In genomic region chr16:34657983-34658382, GRCm38 (mm10) we compare ENCODE assay signal across 12 mouse cellular contexts. TPM values are rescaled to one million over a fixed set of nuclear protein-coding genes. Genes with fewer than 3 reads are reported as not detected.
DNase-seq lines count a peak whose midpoint lies in the region; ATAC-seq and TF ChIP-seq lines count a peak whose summit lies in the region.
"Had no signal": no experiment of that assay in that cellular context is flagged by ENCODE, and none has a peak within 500 bp of the region (broad histone marks: within the 10 kb centered on the region; RNA-seq: fewer than 3 reads in every experiment).

No protein-coding gene starts in this region.

- H3K9me3 ChIP-seq in heart, embryonic 13.5 days = no peaks in the 10 kb centered on the region
- H3K9me3 ChIP-seq in ES-Bruce4 (replicated peaks; ENCODE audit: control insufficient read depth, insufficient read depth, low read length, poor library complexity, severe bottlenecking) = no peaks in the 10 kb centered on the region
- H3K9me3 ChIP-seq in hindbrain, embryonic 10.5 days = no peaks in the 10 kb centered on the region
- H3K9me3 ChIP-seq in liver, embryonic 15.5 days (replicated peaks) = no peaks in the 10 kb centered on the region

- H3K4me1 ChIP-seq in heart, embryonic 13.5 days = peaks cover 10% of the 10 kb centered on the region
- H3K4me1 ChIP-seq in ES-Bruce4 (ENCODE audit: control insufficient read depth, insufficient read depth, low read length) = peaks cover 2% of the 10 kb centered on the region
- peaks cover 14% of the 10 kb centered on the region for H3K4me1 ChIP-seq in hindbrain, embryonic 10.5 days (replicated peaks)
- H3K4me1 ChIP-seq in liver, embryonic 15.5 days (replicated peaks) = peaks cover 11% of the 10 kb centered on the region; the same call in 1 of the 2 replicates

- no peak for TF ChIP-seq POLR2A in ES-Bruce4 (IDR thresholded peaks at IDR 0.05; ENCODE audit: insufficient read depth, low read length)

- no peak for TF ChIP-seq CTCF in ES-Bruce4 (IDR thresholded peaks at IDR 0.05; ENCODE audit: low read depth, low read length)

- TF ChIP-seq EP300 in ES-Bruce4 (IDR thresholded peaks at IDR 0.05; ENCODE audit: insufficient read depth, low read depth, low read length) = no peak

- no peak overlapping the region for H3K27ac ChIP-seq in heart, embryonic 13.5 days (replicated peaks)
- no peak overlapping the region for H3K27ac ChIP-seq in ES-Bruce4 (ENCODE audit: insufficient read depth, low read length)
- no peak overlapping the region for H3K27ac ChIP-seq in hindbrain, embryonic 10.5 days
- H3K27ac ChIP-seq in liver, embryonic 15.5 days (replicated peaks) = no peak overlapping the region

- no peak for DNase-seq in heart, adult 18-20 months
- peak; percentile 8 for DNase-seq in hindbrain, embryonic 10.5 days (ENCODE audit: low spot score)
- no peak for DNase-seq in adrenal gland, postnatal 10 days
- DNase-seq in natural killer cell, adult 2 months (ENCODE audit: low spot score in 2 of 2) = no peak
- DNase-seq in right cerebral cortex, adult 18-20 months = no peak
- DNase-seq: layer of hippocampus, adult 9-11 months; thymus, adult 18-20 months had no signal

- peak overlapping the region; percentile 74 for H3K4me2 ChIP-seq in heart, embryonic 13.5 days
- H3K4me2 ChIP-seq in liver, embryonic 15.5 days = peak overlapping the region; percentile 61

- WGBS in heart, embryonic 13.5 days = 25% methylated on average over 5 of the region's 5 CpGs
- WGBS in hindbrain, embryonic 10.5 days = 30% methylated on average over 5 of the region's 5 CpGs
- 25% methylated on average over 5 of the region's 5 CpGs for WGBS in liver, embryonic 15.5 days (ENCODE audit: insufficient replicate concordance)

- peaks cover 12% of the 10 kb centered on the region; the same call in 1 of the 2 replicates for H3K27me3 ChIP-seq in heart, embryonic 13.5 days (replicated peaks)
- H3K27me3 ChIP-seq in ES-Bruce4 (ENCODE audit: control insufficient read depth, insufficient read depth, low read length, poor library complexity, severe bottlenecking) = no peaks in the 10 kb centered on the region; the same call in 1 of the 2 replicates
- peaks cover 9% of the 10 kb centered on the region; the same call in 1 of the 2 replicates for H3K27me3 ChIP-seq in hindbrain, embryonic 10.5 days (ENCODE audit: insufficient read depth, poor library complexity, severe bottlenecking)
- H3K27me3 ChIP-seq in liver, embryonic 15.5 days = peaks cover 8% of the 10 kb centered on the region; the same call in 1 of the 2 replicates

- H3K4me3 ChIP-seq in heart, embryonic 13.5 days = peak overlapping the region; percentile 49
- H3K4me3 ChIP-seq in ES-Bruce4 (ENCODE audit: low read depth, low read length) = no peak overlapping the region
- H3K4me3 ChIP-seq in hindbrain, embryonic 10.5 days = peak overlapping the region; percentile 47
- H3K4me3 ChIP-seq in liver, embryonic 15.5 days (replicated peaks) = peak overlapping the region; percentile 35

- H3K36me3 ChIP-seq in heart, embryonic 13.5 days = no peaks in the 10 kb centered on the region
- no peaks in the 10 kb centered on the region for H3K36me3 ChIP-seq in ES-Bruce4 (ENCODE audit: control insufficient read depth, insufficient read depth, low read length, poor library complexity, severe bottlenecking)
- H3K36me3 ChIP-seq in hindbrain, embryonic 10.5 days = no peaks in the 10 kb centered on the region
- no peaks in the 10 kb centered on the region for H3K36me3 ChIP-seq in liver, embryonic 15.5 days (replicated peaks)

- no peak for ATAC-seq in heart, embryonic 13.5 days (ENCODE audit: extremely low read depth, insufficient number of reproducible peaks, low FRiP score, low TSS enrichment)
- ATAC-seq in liver, embryonic 15.5 days (ENCODE audit: insufficient read depth) = no peak

- peak overlapping the region; percentile 63 for H3K9ac ChIP-seq in heart, embryonic 13.5 days
- 0 out of 2 replicates have a peak overlapping the region, but pooled peaks have one; percentile 56 for H3K9ac ChIP-seq in ES-Bruce4 (ENCODE audit: low read depth, poor library complexity, severe bottlenecking)
- no peak overlapping the region for H3K9ac ChIP-seq in liver, embryonic 15.5 days

RNA-seq across cellular contexts. Expression of gene Ropn1, which starts 8.3 kb away (rescaled TPM):
- polyA plus RNA-seq in heart, embryonic 13.5 days (2015; fragmentation: Nextera tagmentation; extraction: Ambion mirVana) = 0.45 and 1.0 TPM in 2 replicates
- not detected for total RNA-seq in heart, adult 18-20 months (2021)
- not detected in 2 replicates for polyA plus RNA-seq in ES-Bruce4 (2011; ENCODE audit: insufficient read depth, insufficient read length, low read depth, missing spikeins)
- polyA plus RNA-seq in hindbrain, embryonic 10.5 days (2016; fragmentation: Nextera tagmentation; extraction: Ambion mirVana) = not detected in 2 replicates
- not detected in 2 replicates for polyA plus RNA-seq in liver, embryonic 15.5 days (2015; fragmentation: Nextera tagmentation; extraction: Ambion mirVana)
- total RNA-seq in adrenal gland, postnatal 10 days (2021) = not detected
- total RNA-seq: adrenal gland, postnatal 14 days; neutrophil, adult 5-6 weeks had no signal

RNA-seq across cellular contexts. Expression of gene Ccdc14, which starts 32.4 kb away (rescaled TPM):
- polyA plus RNA-seq in heart, embryonic 13.5 days (2015; fragmentation: Nextera tagmentation; extraction: Ambion mirVana) = 4.9 and 5.5 TPM in 2 replicates
- total RNA-seq in heart, adult 18-20 months (2021) = 1 to 10 TPM; 2.3 to 2.6 TPM
- polyA plus RNA-seq in ES-Bruce4 (2011; ENCODE audit: insufficient read depth, insufficient read length, low read depth, missing spikeins) = 31.4 and 32.0 TPM in 2 replicates
- 8.1 and 9.5 TPM in 2 replicates for polyA plus RNA-seq in hindbrain, embryonic 10.5 days (2016; fragmentation: Nextera tagmentation; extraction: Ambion mirVana)
- polyA plus RNA-seq in liver, embryonic 15.5 days (2015; fragmentation: Nextera tagmentation; extraction: Ambion mirVana) = 1.9 TPM in 2 replicates
- total RNA-seq in adrenal gland, postnatal 10 days (2021) = 1 to 10 TPM; 4.0 to 6.5 TPM
